Mouse (Mus musculus) fat pad, adult 2 months (tissue): Measurements from ENCODE around the gene Uhrf1bp1.

ENCODE experiments used
- DNase-seq: peaks from one replicate; pipeline ENCODE4 v3.0.0-alpha.2; 2011; ENCODE audit warnings: low read depth, low spot score; ENCODE audit errors: extremely low read depth

Gene Uhrf1bp1

DNA sequence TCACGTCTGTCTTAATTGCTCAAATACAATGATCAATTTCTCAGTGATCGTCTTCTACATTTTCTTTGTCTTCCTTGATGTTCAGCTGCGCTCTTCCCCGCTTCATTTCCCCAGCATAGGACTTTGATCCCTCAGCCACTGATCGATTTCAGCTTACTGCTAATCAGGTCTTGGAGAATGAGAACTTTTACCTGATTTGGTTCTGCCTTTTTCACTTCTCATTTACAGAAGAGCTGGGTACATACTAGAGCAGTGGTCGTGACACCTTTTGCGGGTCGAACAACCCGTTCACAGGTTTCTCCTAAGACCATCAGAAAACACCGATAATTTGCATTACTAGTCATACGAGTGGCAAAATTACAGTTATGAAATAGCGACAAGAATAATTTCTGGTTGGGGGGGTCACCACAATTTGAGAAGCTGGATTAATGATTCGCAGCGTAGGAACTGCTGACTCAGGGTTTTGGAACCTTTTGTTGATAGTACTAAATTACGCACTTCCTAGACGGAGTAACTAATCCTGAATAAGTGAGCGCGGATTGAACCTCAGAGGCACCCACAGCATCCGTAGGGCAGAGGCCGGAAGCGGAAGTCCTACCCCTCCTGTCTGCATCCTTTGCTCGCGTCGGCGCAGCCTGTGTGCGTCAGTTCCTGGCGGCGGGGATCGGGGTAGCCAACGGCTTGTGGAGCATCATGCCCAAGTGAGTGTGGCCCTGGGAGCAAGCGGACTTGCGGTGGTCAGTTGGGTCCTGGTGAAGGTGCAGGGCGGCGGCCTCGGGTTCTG, 16.6 kb upstream of the Uhrf1bp1 start:
- DNase-seq: peak; percentile 83

DNA sequence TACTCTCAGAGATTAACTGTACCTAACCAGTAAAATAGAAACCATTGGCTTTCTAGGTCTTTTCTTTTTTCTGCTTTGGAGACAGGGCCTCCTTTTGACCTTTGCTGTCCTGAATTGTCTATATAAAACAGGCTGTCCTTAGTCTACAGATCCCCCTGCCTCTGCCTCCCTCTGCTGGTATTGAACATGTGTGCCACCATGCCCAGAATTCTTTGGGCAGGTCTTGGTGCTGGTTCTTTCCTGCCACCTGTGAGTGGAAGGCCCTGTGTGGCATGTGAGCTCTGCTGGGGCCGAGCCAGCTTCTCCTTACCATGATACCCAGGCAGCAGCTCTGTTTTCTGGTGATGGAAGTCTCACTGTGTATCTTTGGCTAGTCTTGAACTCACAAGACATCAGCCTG, 7.9 kb upstream of the Uhrf1bp1 start:
- DNase-seq: no peak

DNA sequence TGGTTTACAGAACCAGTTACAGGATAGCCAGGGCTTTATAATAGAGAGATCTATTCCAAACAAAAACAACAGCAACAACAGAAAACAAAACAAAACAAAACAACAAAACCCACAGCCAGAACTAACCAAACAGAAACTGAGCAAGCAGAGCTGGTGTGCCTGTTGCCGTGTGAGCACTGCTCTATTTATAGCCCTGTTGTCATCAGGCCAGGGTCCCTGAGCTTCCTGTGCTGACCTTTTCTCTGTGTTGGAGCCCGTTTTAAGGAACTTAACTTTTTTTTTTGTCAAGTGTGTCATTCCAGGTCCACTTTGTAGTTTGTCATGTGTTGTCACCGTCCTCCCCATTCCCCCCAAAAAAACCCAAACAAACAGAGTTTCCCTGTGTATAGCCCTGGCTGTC, 5.2 kb upstream of the Uhrf1bp1 start:
- DNase-seq: no peak

DNA sequence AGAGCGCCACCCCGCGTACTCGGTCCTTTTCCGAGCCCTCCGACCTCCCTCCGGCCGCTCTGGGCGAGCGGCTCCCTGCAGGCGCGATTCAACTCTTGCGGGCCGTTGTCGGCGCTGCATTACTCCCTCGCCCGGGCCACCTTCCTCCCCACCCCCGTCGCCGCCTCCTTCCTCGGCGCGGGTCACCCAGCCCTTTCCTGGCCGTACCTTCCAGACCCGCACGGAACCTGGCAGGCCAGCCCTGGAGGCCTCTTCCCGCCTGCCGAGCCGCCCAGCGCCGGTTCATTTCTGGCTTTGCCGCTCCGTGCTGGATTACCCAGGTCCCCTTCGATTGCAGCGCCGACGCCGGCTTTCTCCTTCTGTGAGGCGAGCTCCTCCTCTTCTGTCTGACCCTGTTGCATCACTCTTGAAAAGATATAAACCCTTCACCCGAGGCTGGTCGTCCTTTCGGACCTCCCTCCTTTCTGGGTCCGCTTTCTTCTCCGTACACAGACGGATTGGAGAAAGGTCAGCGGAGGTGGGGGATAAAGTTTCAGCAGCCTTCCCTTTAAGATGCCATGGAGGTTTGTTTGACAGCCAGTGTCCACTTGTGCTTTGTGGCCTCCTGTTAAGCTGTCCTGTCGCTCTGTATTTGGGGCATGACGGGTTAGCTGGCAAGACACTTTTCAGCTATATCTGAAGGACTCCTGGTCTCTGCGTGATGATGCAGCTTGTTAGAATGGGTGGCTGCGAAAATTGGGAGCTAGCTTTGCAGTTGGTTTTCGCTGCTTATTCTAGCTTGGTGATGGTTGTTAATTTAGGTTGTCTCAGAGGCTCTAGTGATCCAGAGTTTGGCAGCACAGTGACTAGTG, 782 bp downstream of the Uhrf1bp1 start:
- no peak for DNase-seq

DNA sequence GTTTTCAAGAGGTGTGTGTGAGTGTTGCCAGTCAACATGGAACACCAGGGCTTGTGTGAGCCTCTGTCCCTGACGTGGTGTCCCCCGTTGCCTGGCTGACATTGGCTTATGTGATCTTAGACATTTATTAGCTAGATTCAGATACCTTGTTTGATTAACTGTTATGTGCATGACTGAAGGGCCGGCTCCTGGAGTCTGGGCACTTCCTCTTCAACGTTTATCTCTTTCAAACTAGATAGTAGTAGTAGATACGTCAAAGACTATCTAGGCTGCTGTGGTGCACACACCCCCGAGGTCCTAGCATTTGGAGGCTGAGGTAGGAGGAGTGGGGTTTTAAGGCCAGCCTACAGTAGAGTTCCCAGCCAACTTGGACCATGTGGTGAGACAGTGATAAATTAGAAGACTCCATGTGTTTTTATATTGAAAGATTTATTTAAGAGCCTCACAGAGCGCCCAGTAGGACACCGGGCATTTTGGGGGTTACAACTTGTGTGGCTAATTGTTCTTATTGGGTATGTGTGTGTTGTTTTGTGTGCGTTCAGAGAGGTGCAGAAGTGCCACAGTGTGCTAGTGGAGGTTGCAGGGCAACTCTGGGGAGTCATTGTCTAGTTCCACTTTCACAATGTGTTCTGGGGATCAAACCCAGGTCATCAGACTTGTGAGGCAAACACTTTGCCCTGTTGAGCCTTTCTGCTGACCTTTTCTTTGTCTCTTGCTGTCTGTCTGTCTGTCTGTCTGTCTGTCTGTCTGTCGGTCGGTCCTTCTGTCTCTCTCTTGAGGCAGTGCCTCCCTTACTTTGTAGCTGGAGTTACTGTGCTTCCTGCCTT, 1.6 kb downstream of the Uhrf1bp1 start:
- no peak for DNase-seq

DNA sequence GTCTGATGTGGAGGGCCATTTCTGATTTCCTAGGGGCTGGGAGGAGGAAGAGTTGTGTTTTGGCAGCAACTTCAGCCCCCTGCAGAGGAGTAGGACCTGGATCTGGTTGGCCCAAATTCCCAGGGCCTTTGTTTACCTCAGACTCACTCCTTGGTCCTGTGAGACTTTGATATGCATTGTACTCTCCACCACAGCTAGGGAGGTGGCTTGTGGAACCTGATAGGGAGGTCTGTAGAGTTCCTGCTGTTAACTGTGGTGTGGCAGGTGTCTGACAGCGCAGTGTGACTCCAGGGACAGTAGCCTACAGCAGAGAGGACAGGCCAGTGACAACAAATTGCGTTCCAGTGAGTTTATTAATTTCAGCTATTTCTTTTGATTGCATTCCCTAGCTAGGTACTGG, 2.9 kb downstream of the Uhrf1bp1 start:
- no peak for DNase-seq

DNA sequence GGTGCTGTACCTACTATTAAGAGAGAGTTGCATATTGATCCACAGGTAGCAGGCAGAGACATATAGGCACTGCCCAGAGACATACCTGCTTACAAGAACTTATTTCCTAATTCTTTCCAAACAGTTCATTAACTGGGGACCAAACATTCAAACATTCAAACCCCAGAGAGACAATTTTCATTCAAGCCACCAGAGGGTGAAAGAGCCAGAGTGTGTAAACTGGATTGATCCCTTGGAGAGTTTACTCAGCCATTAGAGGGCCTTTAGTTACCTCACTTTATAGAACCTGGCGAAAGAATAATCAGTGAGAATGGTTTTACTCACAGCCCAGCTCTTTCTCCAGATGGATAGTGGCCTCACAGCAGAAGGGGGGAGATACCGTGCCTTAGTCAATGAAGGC, 9.2 kb downstream of the Uhrf1bp1 start:
- no peak for DNase-seq

DNA sequence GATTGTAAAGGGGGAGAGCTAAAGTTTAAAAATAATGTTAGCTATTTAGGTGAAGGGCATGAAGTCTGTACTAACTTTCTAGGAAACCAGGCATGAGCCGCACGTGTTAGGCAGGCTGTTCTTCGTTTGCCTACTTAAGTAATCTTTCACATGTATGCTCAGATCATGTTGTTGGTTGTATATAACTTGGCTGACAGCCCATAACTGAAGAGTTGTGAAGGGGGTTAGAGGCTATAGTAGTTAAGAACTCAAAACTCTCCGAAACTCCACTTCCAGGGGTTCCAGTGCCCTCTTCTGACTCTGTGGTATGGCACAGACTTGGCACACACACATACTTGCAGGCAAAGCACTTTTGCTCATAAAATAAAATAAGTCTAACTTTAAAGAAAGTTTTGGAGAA, 10.5 kb downstream of the Uhrf1bp1 start:
- no peak for DNase-seq

DNA sequence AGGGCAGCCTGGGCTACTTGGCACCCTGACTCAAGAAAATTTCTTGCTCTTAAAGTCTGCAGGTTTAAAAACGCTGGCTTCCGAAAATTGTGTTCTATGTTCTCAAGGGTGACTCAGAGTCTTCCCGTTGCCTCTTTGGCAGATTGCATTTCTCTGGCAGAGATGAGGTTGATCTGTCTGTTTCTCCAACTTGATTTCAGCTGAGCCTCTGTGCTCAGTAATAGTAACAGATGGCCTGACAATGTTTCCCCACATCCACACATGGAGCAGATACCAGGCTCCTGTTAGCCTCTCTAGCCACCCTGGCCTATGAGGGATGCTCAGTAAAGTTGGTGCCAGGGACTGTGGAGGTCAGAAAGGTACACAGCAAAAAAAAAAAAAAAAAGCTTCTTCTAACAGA, 15.6 kb downstream of the Uhrf1bp1 start:
- DNase-seq: no peak

DNA sequence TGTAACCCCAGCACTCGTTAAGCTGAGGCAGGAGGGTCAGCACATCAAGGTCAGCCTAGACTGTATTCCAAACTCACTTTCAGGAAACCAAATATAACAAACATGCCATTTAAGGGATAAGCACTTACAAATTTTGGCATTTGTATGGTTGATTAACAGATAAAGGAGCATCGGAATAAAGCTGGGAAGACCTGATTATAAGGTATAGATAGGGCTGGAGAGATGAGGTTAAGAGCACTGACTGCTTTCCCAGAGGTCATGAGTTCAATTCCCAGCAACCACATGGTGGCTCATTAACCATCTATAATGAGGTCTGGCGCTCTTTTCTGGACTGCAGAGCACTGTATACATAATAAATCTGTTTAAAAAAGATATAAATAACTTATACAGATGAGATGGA, 17.3 kb downstream of the Uhrf1bp1 start:
- no peak for DNase-seq

DNA sequence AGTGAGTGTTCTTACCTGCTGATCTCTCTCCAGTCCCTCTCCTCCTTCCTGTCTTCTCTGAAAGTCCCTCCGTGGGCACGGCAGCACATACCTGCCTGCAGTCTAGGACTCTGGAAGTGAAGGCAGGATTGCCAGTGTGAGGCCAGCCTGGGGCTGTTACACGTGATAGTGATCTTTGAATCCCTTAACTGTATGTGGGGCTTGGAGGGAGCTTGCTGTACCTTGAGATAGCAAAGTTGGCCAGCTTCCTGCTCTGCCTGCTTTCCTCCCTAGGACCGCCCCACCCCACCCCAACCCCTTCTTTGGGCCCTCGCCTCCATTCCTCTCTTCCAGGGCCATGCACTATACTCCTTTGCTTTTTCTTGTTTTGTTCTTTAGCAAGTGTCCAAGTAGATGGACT, 18.3 kb downstream of the Uhrf1bp1 start:
- no peak for DNase-seq

DNA sequence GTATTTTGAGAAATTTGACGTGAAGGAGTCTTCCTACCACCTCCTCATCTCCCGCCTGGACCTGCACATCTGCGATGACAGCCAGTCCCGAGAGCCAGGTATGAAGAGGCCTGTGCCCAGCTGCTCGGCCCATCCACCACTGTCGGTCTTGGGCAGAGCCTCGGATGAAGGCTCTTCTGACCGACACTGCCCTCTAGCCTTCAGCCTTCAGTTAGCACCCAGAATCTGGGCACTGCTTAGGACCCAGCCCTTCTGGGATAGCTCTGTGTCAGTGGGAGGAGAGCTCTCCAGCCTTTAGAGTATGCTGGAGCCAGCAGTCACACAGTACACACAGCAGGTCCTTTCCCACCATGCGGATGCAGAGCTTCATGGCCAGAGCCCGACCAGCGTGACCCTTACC, 25.3 kb downstream of the Uhrf1bp1 start:
- DNase-seq: no peak

DNA sequence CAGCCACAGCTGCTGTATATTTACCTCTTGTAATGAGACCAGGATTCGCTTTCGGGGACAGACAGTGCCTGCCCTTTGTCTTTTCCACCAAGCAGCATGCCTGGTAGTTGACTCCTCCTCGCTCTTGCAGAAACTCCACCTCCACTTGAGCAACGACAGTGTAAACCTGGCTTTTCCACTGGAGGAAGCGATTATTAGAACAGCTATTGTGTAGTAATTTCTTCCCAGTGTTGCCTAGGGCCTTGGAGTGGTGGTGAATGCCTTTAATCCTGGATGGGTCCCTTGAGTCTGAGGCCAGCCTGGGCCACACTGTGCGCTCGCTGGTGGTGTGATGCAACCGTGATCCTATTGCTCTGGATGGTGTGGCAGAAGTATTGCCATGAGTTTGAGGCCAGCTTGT, 26.9 kb downstream of the Uhrf1bp1 start:
- DNase-seq: peak; percentile 90

DNA sequence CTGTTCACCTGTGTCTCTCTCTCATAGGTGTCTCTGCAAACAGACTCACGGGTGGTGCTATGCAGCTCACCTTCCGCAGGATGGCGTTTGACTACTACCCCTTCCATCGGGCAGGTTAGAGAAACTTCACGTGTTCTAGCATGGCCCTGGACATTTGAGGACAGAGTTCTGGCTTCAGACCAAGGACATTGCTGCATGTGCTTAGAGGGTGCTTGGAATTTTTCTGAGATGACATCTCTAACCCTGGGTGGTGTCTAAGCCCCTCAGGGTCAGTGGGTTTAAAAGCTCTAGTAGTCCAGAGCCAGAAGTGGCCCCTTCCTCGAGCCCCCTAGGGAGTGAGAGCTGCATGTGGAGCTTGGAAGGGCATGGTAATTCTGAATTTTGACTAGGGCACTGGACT, 27.8 kb downstream of the Uhrf1bp1 start:
- DNase-seq: no peak

DNA sequence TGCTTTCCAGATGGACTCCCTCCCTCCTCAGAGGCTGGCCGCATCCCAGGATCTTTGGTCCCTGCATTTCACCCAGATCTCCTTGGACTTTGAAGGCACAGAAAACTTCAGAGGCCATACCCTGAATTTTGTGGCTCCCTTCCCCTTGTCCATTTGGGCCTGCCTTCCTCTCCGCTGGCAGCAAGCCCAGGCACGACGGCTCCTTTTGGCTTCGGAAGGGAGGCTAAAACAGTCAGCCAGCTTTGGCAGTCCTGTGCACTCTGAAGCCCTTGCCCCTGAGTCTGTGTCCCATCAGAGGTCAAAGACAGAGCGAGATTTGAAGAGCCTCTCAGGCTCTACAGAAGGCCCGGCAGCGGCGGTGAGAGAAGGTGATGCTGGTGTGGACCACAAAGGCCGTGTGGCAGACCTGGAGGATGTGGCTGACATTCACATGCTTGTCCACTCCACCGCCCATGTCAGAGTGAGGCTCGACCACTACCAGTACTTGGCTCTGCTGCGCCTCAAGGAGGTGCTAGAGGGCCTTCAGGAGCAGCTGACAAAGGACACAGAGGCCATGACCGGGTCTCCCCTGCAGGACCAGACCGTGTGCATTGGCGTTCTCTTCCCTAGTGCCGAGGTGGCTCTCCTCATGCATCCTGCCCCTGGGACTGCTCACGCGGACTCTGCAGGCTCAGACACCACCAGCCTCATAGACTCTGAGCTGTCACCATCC, 30.4 kb downstream of the Uhrf1bp1 start:
- DNase-seq: no peak

DNA sequence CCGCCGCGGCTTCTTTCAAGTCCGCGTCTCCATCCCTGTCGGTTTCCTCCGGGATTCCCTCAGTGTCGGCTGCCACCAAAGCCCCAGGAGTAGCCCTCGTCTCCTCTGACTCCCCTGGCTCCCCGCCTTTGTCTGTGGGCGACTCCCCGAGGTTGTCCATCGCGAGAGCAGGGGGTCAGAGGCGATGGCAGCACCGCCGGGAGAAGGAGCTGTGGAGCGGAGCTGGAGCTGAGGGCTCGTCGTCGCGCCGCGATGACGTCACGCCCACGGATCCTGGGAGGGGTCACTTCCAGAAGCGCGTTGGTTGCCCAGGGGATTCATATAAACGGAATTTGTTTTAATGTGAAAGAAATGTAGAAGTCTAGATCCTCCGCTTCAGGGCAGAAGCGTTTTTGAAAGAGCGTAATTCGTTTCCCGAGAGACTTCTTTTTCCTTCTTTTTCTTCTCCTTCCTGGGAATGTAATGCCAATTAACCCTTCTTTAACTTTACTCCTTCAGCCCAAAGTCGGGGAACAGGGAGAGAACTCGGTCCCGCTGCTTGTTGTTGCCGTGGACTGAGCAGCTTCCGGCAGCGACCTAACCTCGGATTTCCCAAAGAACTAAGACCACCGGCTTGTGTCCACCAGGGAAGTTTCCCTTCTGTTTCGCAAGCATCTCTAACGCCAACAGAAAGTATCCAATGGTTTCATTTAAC, 51.4 kb downstream of the Uhrf1bp1 start:
- DNase-seq: no peak

DNA sequence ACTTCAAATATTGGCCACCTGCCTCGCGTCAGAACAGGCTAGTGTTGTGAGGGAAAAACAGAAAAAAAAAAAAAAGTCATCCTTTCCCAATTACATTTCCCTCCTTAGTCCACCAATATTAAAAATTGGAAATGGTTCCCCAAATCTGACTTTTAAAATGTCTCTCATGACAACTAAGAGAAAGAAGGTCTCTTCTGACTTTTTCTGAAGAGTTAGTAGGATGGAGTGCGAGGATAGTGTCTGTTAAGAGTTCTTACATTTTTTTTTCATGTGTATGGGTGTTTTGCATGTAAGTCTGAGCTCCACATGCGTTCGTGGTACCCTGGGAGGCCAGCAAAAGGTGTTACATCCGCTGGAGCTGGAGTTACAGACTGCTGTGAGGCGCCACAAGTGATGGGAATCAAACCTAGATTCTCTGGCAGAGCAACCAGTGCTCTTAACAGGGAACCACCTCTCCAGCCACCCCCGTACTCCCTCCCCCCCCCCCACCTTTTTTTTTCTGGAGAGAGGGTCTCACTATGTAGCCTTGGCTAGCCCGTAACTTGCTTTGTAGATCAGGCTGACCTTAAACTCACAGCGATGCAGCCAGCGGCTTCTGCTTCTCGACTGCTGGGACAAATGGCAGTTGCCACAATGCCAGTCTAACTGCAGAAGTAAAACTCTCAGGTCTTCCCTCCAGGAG, 52.1 kb downstream of the Uhrf1bp1 start:
- no peak for DNase-seq

DNA sequence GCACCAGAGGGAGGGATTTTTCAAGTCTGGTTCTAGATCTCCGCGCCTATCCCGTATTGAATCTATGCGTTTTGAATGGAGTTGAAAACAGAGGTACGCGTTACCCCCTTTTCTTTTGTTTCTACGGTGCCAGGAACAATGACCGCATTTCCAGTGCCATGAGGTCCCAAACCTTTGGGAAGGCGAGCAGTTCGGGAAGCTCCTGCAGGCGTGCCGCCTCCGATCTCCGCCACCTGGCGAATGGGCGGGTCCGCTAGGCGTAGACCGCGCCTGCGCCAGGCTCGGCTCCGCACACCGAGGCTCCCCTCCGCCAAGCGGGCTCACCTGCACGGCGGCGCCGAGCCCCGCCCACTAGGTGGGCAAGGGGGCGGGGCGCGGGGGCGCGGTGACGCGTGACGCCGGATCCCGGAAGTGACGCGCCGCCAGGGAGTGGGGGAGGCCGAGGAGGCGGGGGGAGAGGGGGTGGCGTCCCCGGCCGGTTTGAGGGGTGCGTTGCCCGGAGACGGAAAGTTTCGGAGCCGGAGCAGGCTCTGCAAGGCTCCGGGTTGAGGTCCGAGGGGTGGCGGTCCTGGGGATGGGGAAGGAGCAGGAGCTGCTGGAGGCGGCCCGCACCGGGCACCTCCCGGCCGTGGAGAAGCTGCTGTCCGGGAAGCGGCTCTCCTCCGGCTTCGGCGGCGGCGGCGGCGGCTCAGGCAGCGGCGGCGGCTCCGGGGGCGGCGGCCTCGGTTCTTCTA, 52.8 kb downstream of the Uhrf1bp1 start, which contains the start of gene Anks1:
Gene Anks1, plus strand, starts transcription at position 419 of the 734 bp plus-strand sequence.
- no peak for DNase-seq
